Mouse (Mus musculus) macrophage (primary cell): ENCODE measurements around the gene Gm21677. TPM values are rescaled to one million over a fixed set of nuclear protein-coding genes. Genes with fewer than 3 reads are reported as not detected.
"Not testable (repeated sequence)": the region's sequence is repeated elsewhere in the genome, so short reads cannot be mapped to it uniquely, and the experiment has no call there.

Source experiments
- H3K27ac ChIP-seq: fragments of 350-480 bp; formaldehyde crosslinking; 2 replicates; pipeline ENCODE4 v1.9.0; 2021
- H3K36me3 ChIP-seq: fragments of 350-480 bp; formaldehyde crosslinking; 2 replicates; pipeline ENCODE4 v1.9.0; 2021; ENCODE audit errors: inconsistent target
- H3K4me3 ChIP-seq: fragments of 350-480 bp; formaldehyde crosslinking; 2 replicates; pipeline ENCODE4 v1.9.0; 2021; ENCODE audit errors: inconsistent target
- H3K79me2 ChIP-seq: fragments of 350-480 bp; formaldehyde crosslinking; 2 replicates; pipeline ENCODE4 v1.9.0; 2021; ENCODE audit errors: inconsistent target
- WGBS: methylation state at CpG from one replicate; pipeline ENCODE4 v1.1.7; 2026; ENCODE audit warnings: inconsistent platforms; ENCODE audit not compliant: missing documents; 5-methylcytosine and 5-hydroxymethylcytosine counted together
- polyA plus RNA-seq: library from polyadenylated mRNA; stranded (reverse); fragments of 250-400 nt; gene quantifications from 3 replicates; pipeline ENCODE4 v1.2.4, GENCODE M21; 2018; ENCODE audit warnings: inconsistent platforms
- total RNA-seq, 78 experiments: library from RNA; depleted of rRNA; stranded (reverse); fragments of 250-400 nt; gene quantifications; 1 replicate in 9 of 78; 2 replicates in 24 of 78; 3 replicates in 43 of 78; 4 replicates in 2 of 78; pipeline ENCODE4 v1.2.4; 2018; ENCODE audit warnings: inconsistent platforms in 56 of 78

Gm21677 gene
- total RNA-seq (2018; cell fraction: chromatin; rRNA removed), result not detected
- total RNA-seq (2018; cell fraction: cytosol; rRNA removed), result not detected
- total RNA-seq (2018; cell fraction: nucleus; rRNA removed), result not detected
- not detected in 3 replicates for polyA plus RNA-seq

DNA sequence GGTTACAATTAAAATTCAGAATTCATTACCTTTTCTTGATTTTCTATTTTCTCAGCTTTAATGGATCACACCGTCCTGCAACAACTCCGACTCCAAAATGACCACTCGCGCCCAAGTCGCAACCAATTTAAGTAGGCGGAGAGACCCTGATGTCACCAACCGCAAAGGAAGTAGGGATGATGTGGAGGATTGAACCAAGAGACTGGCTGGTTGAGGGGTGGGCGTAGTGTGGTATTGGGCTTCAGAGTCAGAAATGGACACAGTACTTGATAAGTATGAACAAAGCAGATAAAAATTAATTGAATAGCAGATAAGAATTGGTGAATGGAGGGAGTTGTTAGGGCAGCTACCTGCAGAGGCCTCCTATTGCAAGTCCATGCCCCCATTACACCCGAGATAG, at the start of gene Gm21677:
Gene Gm21677, minus strand, starts transcription at position 101 of the 400 bp plus-strand sequence.
- not testable (repeated sequence) for H3K4me3 ChIP-seq, H3K27ac ChIP-seq, H3K36me3 ChIP-seq, H3K79me2 ChIP-seq
- no CpG with 5 or more reads among the region's 9 CpGs for WGBS

- not testable (repeated sequence) for H3K27ac ChIP-seq, H3K4me3 ChIP-seq, H3K36me3 ChIP-seq, H3K79me2 ChIP-seq
- WGBS, result no CpG with 5 or more reads among the region's 9 CpGs
These were observed 39.0 kb upstream of the Gm21677 start, which contains the start of gene Gm21693 for GRCm38 (mm10) chrY:3345229-3345628. Gene Gm21693, minus strand, starts transcription at chrY:3345329.

- no CpG with 5 or more reads among the region's 11 CpGs for WGBS
- not testable (repeated sequence) for H3K4me3 ChIP-seq, H3K27ac ChIP-seq, H3K79me2 ChIP-seq, H3K36me3 ChIP-seq
These were observed 34.4 kb upstream of the Gm21677 start for GRCm38 (mm10) chrY:3340661-3341060.

Other genes starting within 250 kb of the Gm21677 start
- gene Gm21693, start 38.9 kb upstream of the Gm21677 start, polyA plus RNA-seq, result not detected in 3 replicates
- not detected in 3 replicates for gene Gm21704, start 103.7 kb upstream of the Gm21677 start, polyA plus RNA-seq
- gene Gm21708, start 103.7 kb upstream of the Gm21677 start, polyA plus RNA-seq, result not detected in 3 replicates